Mouse (Mus musculus): ENCODE measurements at regions not wholly inside any gene's neighbourhood (a gene's known extent, or its start where the extent isn't known, plus 50 kb on each side); places are given as distances from the start of the nearest gene placed in this dataset.

DNA sequence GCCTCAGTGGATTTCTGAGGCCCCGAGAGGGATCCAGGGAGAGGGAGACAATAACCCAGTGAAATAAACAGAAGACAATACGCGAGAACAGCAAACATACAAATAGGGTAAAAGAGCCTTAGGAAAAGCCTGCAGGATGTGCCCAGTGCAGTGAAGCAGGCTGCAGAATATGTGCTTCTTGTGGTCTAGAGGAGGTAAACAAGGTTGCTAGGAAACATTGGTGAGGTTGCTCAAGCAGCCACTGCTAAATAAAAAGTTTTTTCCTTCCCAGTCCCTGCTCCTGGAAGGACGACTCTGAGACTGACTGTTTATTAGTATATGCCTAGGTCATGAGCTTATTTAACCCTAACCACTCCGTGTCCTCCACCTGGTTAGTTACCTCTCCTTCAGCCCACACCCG, 201.5 kb downstream of the Gadd45g start:
- Histone ChIP-seq H3K27ac (replicated peaks) (no peak overlapping the region), H3K9me3 (ENCODE audit: control insufficient read depth, low read length) (no peaks in the 10 kb centered on the region), H3K4me2 (replicated peaks; ENCODE audit: low read depth) (no peak overlapping the region), H3K4me1 (replicated peaks; ENCODE audit: control insufficient read depth, insufficient read depth) (no peaks in the 10 kb centered on the region), H3K27me3 (ENCODE audit: control insufficient read depth, insufficient read depth, low read length) (no peaks in the 10 kb centered on the region), H3K9ac (ENCODE audit: low read length) (no peak overlapping the region), H3K36me3 (ENCODE audit: control insufficient read depth, insufficient read depth, low read length) (no peaks in the 10 kb centered on the region), H3K4me3 (ENCODE audit: low read depth, low read length) (no peak overlapping the region)
- DNase-seq (ENCODE audit: low spot score) (no peak), ATAC-seq (ENCODE audit: low FRiP score, low TSS enrichment) (no peak)
- no peak for TF ChIP-seq CTCF (IDR thresholded peaks at IDR 0.05; ENCODE audit: low read depth)
- no peak for TF ChIP-seq EP300 (optimal IDR thresholded peaks at IDR 0.05)
- 59% methylated on average over 6 of the region's 6 CpGs for WGBS

DNA sequence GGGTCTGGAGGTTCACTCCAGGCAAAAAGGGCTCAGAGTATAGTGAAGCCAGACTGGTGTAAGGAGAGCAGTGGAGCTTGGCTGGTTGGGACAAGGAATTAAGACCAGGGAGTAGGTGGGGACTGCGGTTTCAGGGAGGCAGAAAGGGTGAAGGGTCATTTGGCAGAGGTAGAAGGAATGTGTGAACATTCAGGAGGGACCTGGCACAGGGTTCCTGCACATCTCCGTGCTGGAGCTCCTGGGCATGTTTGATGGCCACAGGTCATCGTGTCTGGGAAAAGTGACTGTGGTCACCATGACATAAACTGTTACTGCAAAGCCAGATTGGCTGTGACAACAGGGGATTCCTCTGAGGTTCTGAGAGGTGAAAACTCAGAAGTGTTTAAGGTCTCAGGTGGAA, 202.3 kb downstream of the Gadd45g start:
- no peaks in the 10 kb centered on the region for H3K36me3 ChIP-seq (ENCODE audit: control insufficient read depth, insufficient read depth, low read length)
- H3K27ac ChIP-seq (replicated peaks): no peak overlapping the region
- H3K9me3 ChIP-seq (ENCODE audit: control insufficient read depth, low read length): no peaks in the 10 kb centered on the region
- WGBS: 83% methylated on average over 3 of the region's 3 CpGs
- no peak for TF ChIP-seq CTCF (IDR thresholded peaks at IDR 0.05; ENCODE audit: low read depth)
- no peak for TF ChIP-seq EP300 (optimal IDR thresholded peaks at IDR 0.05)
- DNase-seq (ENCODE audit: low spot score) (no peak), ATAC-seq (ENCODE audit: low FRiP score, low TSS enrichment) (no peak)
- no peaks in the 10 kb centered on the region for H3K27me3 ChIP-seq (ENCODE audit: control insufficient read depth, insufficient read depth, low read length)
- no peak overlapping the region for H3K4me3 ChIP-seq (ENCODE audit: low read depth, low read length)
- no peak overlapping the region for H3K9ac ChIP-seq (ENCODE audit: low read length)
- H3K4me2 ChIP-seq (replicated peaks; ENCODE audit: low read depth): no peak overlapping the region
- no peaks in the 10 kb centered on the region for H3K4me1 ChIP-seq (replicated peaks; ENCODE audit: control insufficient read depth, insufficient read depth)

DNA sequence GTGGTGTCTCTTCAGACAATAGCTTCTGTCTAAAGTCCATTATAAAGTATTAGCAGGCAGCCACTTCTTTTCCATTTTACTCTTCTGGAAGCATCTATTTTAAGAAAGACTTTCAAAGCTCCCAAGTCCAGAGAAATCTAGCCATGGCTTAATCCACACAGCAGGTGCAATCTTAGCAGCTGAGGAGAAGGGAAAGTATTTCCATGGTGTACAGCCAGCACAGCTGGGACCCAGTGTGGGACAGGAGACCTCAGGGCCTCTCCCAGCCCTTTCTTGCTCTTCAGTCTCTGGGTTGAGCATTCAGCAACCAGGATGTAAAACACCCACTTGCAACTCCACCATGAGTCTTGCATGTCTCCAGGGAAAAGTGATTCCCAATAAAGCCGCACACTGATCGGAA, 202.8 kb downstream of the Gadd45g start:
- H3K4me1 ChIP-seq (replicated peaks; ENCODE audit: control insufficient read depth, insufficient read depth): no peaks in the 10 kb centered on the region
- H3K27ac ChIP-seq (replicated peaks): no peak overlapping the region
- 92% methylated on average over 2 of the region's 2 CpGs for WGBS
- H3K36me3 ChIP-seq (ENCODE audit: control insufficient read depth, insufficient read depth, low read length): no peaks in the 10 kb centered on the region
- no peak overlapping the region for H3K4me3 ChIP-seq (ENCODE audit: low read depth, low read length)
- DNase-seq (ENCODE audit: low spot score) (no peak), ATAC-seq (ENCODE audit: low FRiP score, low TSS enrichment) (no peak)
- no peak overlapping the region for H3K9ac ChIP-seq (ENCODE audit: low read length)
- TF ChIP-seq EP300 (optimal IDR thresholded peaks at IDR 0.05) (no peak), CTCF (IDR thresholded peaks at IDR 0.05; ENCODE audit: low read depth) (no peak)
- no peaks in the 10 kb centered on the region for H3K27me3 ChIP-seq (ENCODE audit: control insufficient read depth, insufficient read depth, low read length)
- H3K9me3 ChIP-seq (ENCODE audit: control insufficient read depth, low read length): no peaks in the 10 kb centered on the region
- H3K4me2 ChIP-seq (replicated peaks; ENCODE audit: low read depth): no peak overlapping the region

DNA sequence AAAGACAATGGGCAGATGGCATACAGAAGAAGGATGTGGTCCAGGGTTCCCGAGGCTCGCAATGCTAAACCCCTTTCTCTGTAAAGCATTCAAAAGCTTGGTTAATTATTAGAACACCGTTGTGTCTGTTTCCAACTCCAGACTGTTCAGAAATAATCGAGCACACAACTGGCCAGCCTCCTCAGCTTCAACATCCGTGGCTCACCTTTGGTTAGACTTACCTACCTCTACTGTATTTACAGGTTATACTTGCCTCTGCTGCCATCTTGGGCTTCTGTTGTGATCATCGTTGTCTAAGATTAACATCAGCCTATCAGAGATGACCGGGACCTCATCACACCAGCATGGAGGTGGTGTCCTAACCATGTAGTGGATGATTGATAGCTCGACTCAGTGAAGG, 209.3 kb downstream of the Gadd45g start:
- no peak for TF ChIP-seq CTCF (IDR thresholded peaks at IDR 0.05; ENCODE audit: low read depth)
- TF ChIP-seq EP300 (optimal IDR thresholded peaks at IDR 0.05): no peak
- H3K4me1 ChIP-seq (replicated peaks; ENCODE audit: control insufficient read depth, insufficient read depth): no peaks in the 10 kb centered on the region; the same call in 1 of the 2 replicates
- no peaks in the 10 kb centered on the region for H3K27me3 ChIP-seq (ENCODE audit: control insufficient read depth, insufficient read depth, low read length)
- no peak overlapping the region for H3K4me3 ChIP-seq (ENCODE audit: low read depth, low read length)
- no peak overlapping the region for H3K4me2 ChIP-seq (replicated peaks; ENCODE audit: low read depth)
- no peaks in the 10 kb centered on the region for H3K36me3 ChIP-seq (ENCODE audit: control insufficient read depth, insufficient read depth, low read length)
- H3K9me3 ChIP-seq (ENCODE audit: control insufficient read depth, low read length): no peaks in the 10 kb centered on the region
- no peak for DNase-seq (ENCODE audit: low spot score)
- no peak overlapping the region for H3K27ac ChIP-seq (replicated peaks)
- H3K9ac ChIP-seq (ENCODE audit: low read length): no peak overlapping the region
- 84% methylated on average over 8 of the region's 8 CpGs for WGBS
- no peak for ATAC-seq (ENCODE audit: low FRiP score, low TSS enrichment)

DNA sequence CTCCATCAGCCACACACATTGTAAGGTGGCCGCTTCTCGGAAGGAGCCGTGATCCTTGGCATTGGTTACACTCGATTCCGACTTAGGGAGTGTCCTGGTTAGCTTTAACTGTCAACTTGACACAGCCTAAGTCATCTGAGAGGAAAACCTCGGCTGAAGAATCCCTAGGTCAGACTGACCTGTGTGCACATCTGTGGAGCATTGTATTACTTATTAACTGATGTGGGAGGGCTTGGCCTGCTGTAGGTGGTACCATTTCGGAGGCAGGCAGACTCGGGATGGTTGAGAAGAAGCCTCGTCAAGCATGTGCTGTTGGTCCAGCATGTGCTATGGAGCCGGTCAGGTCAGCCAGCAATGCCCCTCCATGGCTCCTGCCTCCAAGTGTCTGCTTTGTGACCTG, 211.0 kb downstream of the Gadd45g start:
- Histone ChIP-seq H3K4me2 (replicated peaks; ENCODE audit: low read depth) (no peak overlapping the region), H3K36me3 (ENCODE audit: control insufficient read depth, insufficient read depth, low read length) (no peaks in the 10 kb centered on the region), H3K9ac (ENCODE audit: low read length) (no peak overlapping the region), H3K4me1 (replicated peaks; ENCODE audit: control insufficient read depth, insufficient read depth) (no peaks in the 10 kb centered on the region; the same call in 1 of the 2 replicates), H3K9me3 (ENCODE audit: control insufficient read depth, low read length) (no peaks in the 10 kb centered on the region), H3K4me3 (ENCODE audit: low read depth, low read length) (no peak overlapping the region), H3K27me3 (ENCODE audit: control insufficient read depth, insufficient read depth, low read length) (no peaks in the 10 kb centered on the region), H3K27ac (replicated peaks) (no peak overlapping the region)
- TF ChIP-seq CTCF (IDR thresholded peaks at IDR 0.05; ENCODE audit: low read depth) (no peak), EP300 (optimal IDR thresholded peaks at IDR 0.05) (no peak)
- DNase-seq (ENCODE audit: low spot score) (no peak), ATAC-seq (ENCODE audit: low FRiP score, low TSS enrichment) (no peak)
- 62% methylated on average over 10 of the region's 10 CpGs for WGBS

DNA sequence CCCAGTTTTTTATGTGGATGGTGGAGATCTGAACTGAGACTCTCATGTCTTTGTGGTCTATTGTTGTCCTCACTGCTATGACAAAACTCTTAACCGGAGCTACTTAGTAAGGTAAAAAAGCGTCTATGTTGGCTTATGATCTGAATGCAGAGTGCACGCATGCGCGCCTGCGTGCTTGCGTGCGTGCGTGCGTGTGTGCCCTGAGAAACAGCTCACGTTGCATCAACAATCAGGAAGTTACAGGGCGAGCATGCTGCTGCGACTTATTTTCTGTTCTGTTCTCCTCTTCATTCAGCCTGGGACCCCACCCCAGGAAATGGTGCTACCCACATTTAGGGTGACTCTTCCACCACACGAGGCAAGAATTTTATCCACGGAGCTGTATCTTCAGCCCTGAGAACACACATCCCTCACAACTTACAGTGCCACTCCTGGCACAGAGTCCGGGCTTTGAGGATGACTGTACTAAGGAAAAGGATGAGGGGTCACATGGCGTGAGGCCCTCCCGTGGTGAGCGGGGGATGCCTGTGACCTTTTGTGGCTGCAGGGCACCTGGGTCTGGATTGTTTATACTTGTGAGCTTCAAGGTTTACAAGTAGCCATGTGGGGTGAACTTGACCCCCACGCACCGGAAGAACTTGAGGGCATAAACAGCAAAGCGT, 213.4 kb downstream of the Gadd45g start:
- Histone ChIP-seq H3K27me3 (ENCODE audit: control insufficient read depth, insufficient read depth, low read length) (no peaks in the 10 kb centered on the region), H3K4me3 (ENCODE audit: low read depth, low read length) (no peak overlapping the region), H3K9me3 (ENCODE audit: control insufficient read depth, low read length) (no peaks in the 10 kb centered on the region), H3K9ac (ENCODE audit: low read length) (no peak overlapping the region), H3K4me1 (replicated peaks; ENCODE audit: control insufficient read depth, insufficient read depth) (no peaks in the 10 kb centered on the region; the same call in 1 of the 2 replicates), H3K4me2 (replicated peaks; ENCODE audit: low read depth) (no peak overlapping the region), H3K36me3 (ENCODE audit: control insufficient read depth, insufficient read depth, low read length) (no peaks in the 10 kb centered on the region), H3K27ac (replicated peaks) (no peak overlapping the region)
- TF ChIP-seq EP300 (optimal IDR thresholded peaks at IDR 0.05) (no peak), CTCF (IDR thresholded peaks at IDR 0.05; ENCODE audit: low read depth) (no peak)
- DNase-seq (ENCODE audit: low spot score) (no peak), ATAC-seq (ENCODE audit: low FRiP score, low TSS enrichment) (no peak)
- WGBS: 74% methylated on average over 22 of the region's 22 CpGs
